Mouse (Mus musculus) layer of hippocampus, adult 2 months (tissue): ENCODE data around the gene 2210016F16Rik. TPM values are rescaled to one million over a fixed set of nuclear protein-coding genes. Genes with fewer than 3 reads are reported as not detected.
A peak's percentile ranks its signal among the peaks of the same experiment; 100 is the strongest.
"Not testable (repeated sequence)": the region's sequence is repeated elsewhere in the genome, so short reads cannot be mapped to it uniquely, and the experiment has no call there.

Source experiments
- DNase-seq, 2 experiments: peaks; one replicate each; pipeline ENCODE4 v3.0.0; 2022; ENCODE audit warnings: low spot score in 2 of 2
- H3K27ac ChIP-seq: fragments of 200-600 bp; 2 replicates; pipeline ENCODE4 v1.8.1; 2022
- H3K4me3 ChIP-seq: fragments of 200-600 bp; 2 replicates; pipeline ENCODE4 v1.8.1; 2022; ENCODE audit warnings: mild to moderate bottlenecking
- CTCF ChIP-seq: fragments of 200-600 bp; conservative IDR thresholded peaks from 2 replicates; pipeline ENCODE4 v1.8.1; 2022; ENCODE audit warnings: antibody characterized with exemption, mild to moderate bottlenecking, moderate library complexity
- long read RNA-seq, 2 experiments: library from polyadenylated mRNA; stranded (forward); transcript quantifications; one replicate each; pipeline ENCODE4 v2.0.0; 2021; ENCODE audit warnings: borderline mapping rate in 2 of 2
- total RNA-seq, 2 experiments: library from RNA; stranded (reverse); gene quantifications; 2 replicates each; pipeline ENCODE4 v1.2.3; 2021

Gene 2210016F16Rik
- total RNA-seq, result 1 to 10 TPM; 6.7 to 7.6 TPM
- long read RNA-seq, experiment 1, transcript 2210016F16Rik-201 (4 exons, 3,051 nt), result major isoform, 16 of 27 reads
- long read RNA-seq, experiment 1, partial matches to known transcripts, result 0 of 27 reads
- long read RNA-seq, experiment 1, other reads (novel, unspliced or antisense), result 11 of 27 reads
- long read RNA-seq, experiment 2, transcript 2210016F16Rik-201 (4 exons, 3,051 nt), result major isoform, 13 of 26 reads
- long read RNA-seq, experiment 2, partial matches to known transcripts, result 0 of 26 reads
- long read RNA-seq, experiment 2, other reads (novel, unspliced or antisense), result 13 of 26 reads

DNA sequence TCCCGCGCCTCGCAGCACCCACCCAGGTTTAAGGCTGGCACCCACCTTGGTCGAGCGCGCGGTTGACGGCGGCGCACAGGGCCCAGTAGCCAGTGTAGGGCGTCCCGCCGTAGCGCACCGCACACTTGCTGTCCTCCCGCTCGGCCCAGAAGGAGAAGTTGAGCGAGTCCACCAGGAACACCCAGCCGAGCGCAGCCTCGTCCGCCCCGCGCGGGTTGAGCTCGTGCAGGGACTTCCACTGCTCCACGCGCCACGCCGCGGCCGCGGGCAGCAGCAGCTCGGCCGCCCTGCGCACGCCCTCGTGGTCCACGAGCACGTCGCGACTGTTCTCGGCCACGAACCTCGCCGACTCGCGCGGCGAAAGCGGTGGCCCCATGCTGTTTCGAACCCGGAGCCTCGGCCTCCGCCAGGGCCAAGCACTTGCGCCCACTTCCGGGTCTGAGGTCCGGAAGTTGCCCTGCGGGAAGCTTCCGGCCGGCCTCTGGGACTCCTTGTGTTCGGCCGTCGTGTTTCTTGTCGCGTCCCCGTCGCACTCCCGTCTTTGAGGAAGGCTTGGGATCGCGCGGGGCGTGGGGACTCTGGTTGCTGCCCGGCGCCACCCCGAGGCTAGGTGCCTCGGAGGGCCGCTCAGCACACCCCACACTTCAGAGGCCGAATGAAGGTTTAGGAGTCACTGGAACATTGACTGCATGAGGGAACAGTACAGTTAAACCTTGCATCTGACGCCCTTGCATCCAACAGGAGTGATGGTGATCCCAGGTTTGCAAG, at the start of gene 2210016F16Rik:
Gene 2210016F16Rik, minus strand, starts transcription at position 447 of the 768 bp plus-strand sequence.
- peak within 1 kb of the TSS; percentile 67 for H3K4me3 ChIP-seq
- peak within 1 kb of the TSS; percentile 54 for H3K27ac ChIP-seq
- peak in 1 of 2 experiments; percentile 34 for DNase-seq
- peak; percentile 42 for TF ChIP-seq CTCF

DNA sequence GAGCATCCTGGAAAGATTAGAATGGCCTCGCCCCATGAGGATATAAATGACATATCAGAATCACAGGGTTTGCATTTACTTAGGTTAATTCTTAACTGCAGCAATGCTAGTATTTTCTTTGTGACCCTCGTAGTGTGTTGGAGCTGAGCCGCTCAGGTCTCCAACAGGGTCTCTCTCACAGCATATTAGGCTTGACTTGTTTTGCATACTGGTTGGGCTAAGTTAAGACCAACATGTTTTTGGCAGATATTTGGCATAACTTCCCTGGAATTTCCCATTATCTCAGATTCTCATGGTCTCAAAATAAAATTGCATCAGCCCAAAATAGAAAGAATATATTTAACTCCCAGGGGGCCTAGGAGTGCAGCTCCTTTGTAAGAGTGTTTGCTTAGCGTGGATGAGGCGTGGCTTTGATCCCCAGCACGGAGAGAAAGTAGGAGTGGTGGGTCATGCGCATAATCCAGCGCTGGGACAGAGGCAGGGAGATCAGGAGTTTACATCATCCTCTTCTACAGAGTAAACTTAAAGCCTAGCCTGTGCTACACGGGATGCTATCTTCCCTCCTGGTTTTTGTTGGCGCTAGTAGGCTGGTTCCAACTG, 38.1 kb upstream of the 2210016F16Rik start:
- no peak for DNase-seq
- TF ChIP-seq CTCF, result no peak
- no peak overlapping the region for H3K4me3 ChIP-seq
- no peak overlapping the region for H3K27ac ChIP-seq

DNA sequence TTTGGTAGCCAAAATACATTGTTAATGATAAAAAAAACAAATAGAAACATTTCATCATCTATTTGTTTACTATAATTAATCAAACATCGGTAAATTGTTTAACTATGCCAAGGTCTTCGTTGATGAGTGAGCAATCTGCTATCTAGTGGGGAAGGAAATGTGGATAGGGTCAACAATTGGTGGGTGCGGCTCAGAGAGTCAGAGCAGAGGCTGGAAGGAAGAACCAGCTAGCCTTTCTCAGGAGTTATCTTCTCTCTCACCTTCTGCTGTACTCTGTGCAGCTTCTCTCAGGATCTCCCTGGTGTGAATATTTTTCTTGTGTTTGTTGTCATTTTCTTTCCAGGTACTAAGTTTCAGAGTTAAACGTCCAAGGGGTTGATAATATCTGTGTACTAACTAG, 37.2 kb upstream of the 2210016F16Rik start:
- no peak overlapping the region for H3K4me3 ChIP-seq
- no peak for TF ChIP-seq CTCF
- no peak overlapping the region for H3K27ac ChIP-seq
- no peak for DNase-seq

DNA sequence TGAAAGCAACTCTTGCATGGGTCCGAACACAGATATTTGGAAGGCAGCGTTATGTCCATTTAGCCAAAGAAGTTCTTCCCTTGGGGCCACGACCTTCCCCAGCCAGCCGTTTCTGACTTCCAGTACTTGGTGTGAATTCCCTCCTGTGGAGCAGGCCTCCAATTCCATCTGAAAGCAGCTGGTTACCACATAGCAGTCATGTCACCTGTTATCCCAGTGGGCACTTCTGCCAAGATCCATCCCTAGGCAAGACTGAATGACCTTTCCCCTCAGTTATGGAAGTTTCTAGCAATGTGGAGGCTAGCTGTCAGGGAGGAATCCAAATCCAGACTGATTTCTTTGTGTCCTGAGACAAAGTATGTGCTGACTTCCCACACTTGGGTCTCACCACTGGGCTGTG, 36.0 kb upstream of the 2210016F16Rik start:
- TF ChIP-seq CTCF, result no peak
- Histone ChIP-seq H3K4me3 (no peak overlapping the region), H3K27ac (no peak overlapping the region)
- DNase-seq, result no peak

DNA sequence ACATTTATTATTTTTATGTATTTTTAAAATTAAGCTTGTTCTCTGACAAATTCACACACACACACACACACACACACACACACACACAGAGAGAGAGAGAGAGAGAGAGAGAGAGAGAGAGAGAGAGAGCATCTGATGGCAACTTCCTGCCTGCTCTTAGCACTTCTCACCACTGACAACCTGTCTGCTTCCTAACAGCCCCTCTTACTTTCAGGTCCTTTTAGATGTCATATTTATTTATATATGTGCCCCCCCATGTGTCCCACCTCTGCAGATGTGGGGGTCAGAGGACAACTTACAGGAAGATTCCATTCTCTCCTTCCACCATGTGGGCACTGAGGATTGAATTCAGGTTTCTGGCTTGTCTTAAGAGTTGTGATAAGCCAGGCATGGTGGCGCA, 34.2 kb upstream of the 2210016F16Rik start:
- TF ChIP-seq CTCF, result no peak
- DNase-seq, result no peak
- H3K4me3 ChIP-seq, result no peak overlapping the region
- no peak overlapping the region for H3K27ac ChIP-seq

DNA sequence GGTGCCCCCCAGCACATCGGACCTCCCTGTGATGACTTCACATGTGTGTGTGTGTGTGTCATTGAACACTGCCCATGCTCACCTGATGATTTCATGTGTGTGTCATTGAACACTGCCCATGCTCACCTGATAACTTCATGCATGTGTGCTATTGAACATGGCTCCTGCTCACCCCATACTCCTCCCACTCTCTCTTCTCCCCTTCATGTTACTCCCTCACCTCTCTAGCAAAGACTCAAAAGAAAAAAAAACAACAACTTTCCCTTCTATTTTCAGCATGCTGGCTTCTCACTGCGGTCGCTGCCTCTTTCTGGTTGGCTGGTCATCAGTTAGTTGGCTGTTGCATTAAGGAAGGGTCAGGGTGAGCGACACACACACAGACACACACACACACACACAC, 33.6 kb upstream of the 2210016F16Rik start:
- no peak for DNase-seq
- Histone ChIP-seq H3K4me3 (no peak overlapping the region), H3K27ac (no peak overlapping the region)
- no peak for TF ChIP-seq CTCF

DNA sequence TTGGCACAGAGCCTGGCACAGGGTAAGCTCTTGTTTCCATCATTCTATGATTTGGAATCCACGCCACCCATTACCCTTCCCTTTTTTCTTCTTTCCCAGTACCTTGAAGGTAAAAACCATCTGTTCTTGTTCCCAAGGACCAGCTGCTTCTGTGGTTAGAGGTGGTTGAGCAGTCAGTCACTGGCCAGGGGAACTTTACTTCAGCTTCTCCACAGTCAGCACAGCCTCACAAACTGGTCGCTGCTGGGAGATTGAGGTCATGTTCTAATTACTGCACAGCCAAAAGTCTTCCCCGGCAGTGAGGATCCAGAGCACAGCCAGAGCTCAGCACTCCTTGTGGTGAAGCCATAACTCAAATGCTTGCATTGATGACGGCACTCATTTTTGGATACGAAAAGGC, 30.8 kb upstream of the 2210016F16Rik start:
- no peak for DNase-seq
- TF ChIP-seq CTCF, result no peak
- H3K27ac ChIP-seq, result no peak overlapping the region
- H3K4me3 ChIP-seq, result no peak overlapping the region

DNA sequence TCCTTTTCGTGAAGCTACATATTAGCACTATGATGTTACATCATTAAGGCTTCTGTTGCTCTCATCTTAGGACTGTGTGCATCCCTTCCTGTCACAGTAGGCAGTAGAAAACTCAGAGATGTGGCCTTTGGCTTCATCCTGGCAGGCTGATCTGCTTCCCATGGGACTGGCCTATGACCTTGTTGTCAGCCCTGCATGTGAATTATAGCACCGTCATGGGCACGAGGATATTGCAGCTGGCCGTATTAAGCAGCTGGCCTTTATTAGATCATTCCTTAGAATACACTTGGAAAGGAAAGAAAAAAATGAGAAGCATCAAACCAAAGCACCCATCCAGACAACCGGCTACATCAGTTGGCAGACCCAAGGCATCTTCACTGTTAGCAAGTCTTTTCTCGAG, 30.3 kb upstream of the 2210016F16Rik start:
- no peak for TF ChIP-seq CTCF
- no peak overlapping the region for H3K27ac ChIP-seq
- no peak for DNase-seq
- no peak overlapping the region for H3K4me3 ChIP-seq

DNA sequence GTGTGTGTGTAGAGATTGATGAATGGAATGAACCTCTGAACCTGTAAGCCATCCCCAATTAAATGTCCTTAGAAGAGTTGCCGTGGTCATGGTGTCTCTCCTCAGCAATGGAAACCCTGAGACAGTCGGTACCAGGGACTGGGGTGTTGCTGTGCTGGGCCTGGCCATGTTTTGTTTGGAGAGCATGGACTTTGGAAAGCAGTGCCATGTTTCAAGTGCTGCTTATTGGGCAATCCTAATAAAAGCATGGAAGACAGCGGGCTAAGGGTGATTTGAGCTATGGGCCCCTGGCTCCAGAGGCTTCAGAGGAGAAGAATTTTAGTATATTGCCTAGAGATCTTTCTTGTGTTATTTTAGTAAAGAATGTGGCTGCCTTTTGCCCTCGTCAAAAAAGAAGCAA, 26.0 kb upstream of the 2210016F16Rik start:
- no peak for DNase-seq
- no peak overlapping the region for H3K27ac ChIP-seq
- H3K4me3 ChIP-seq, result no peak overlapping the region
- no peak for TF ChIP-seq CTCF

DNA sequence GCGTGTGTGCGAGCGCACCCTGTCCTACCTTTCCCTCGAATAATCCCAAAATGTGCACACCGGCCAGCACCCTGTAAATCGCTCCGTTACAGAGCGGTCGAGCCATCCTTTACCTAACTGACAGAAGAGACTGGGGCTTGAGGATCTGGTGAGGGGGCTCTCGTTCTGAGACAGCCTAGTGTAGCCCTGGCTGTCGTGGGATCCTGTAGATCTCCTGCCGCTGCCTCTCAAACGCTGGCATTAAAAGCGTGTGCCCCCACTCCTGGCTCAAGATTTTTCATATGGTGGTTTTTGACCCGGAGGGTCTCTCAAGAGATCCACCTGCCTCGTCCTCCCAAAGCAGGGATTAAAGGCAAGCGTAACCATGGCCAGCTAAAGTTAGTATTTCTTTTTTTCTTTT, 18.2 kb upstream of the 2210016F16Rik start, which contains the start of gene Hnrnpk:
Gene Hnrnpk, minus strand, starts transcription at position 101 of the 400 bp plus-strand sequence.
- Histone ChIP-seq H3K4me3 (peak within 1 kb of the TSS; percentile 93), H3K27ac (peak within 1 kb of the TSS; percentile 99)
- not testable (repeated sequence) for DNase-seq

DNA sequence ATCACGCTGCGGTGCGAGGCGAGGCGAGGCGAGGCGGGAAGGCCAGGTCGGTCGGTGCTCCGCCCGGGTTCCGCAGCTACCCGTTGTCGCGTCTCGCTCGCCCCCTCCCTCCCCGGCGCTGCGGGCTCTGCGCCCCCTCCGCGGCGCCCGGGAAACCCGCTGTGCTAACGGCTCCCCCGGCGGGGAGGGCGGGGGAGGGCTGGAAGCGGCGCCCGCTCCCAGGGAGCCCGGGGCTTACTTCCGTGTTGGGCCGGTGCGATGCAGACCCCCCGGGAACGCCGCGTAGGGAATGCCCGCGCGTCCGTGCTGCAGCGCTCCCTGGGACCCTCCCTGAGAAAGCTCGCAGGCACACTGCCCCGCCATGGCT, 17.7 kb upstream of the 2210016F16Rik start:
- DNase-seq, result no peak
- Histone ChIP-seq H3K27ac (peak overlapping the region; percentile 99), H3K4me3 (peak overlapping the region; percentile 93)
- TF ChIP-seq CTCF, result no peak

DNA sequence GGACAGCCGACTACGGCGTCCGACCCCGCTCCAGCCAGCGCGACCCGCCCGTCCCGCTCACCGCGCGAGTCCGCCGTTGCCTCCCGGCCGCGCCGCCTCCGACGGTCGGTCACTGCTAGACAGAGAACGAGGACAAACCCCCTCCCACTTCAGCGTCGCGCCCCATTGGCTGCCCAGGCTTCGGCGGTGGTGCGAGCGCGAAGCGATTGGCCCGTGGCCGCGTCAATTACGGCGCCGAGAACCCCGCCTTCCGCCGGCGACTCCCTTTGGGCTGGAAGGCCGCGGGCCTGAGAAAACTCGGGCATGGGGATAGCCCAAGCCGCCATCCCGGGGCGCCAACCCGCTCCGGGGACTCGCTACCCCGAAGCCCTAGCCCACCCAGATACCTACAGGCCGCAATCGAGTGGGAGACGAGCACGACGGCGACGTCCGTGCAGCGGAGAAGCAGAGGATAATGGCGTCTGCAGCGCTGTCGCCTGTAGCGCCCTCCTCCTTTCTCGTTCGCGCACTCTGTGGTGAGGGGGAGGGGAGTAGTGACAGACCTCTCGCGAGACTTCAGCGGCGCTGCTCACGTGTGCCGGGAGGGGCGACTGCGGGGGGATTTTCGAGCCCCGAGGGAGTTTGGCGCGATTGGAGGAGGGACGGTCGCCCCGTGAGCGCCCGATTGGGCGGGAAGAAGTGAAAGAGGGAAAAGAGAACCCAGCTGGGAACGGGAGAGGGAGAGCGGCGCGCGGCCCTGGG, 17.1 kb upstream of the 2210016F16Rik start, which contains the start of gene Rmi1:
Gene Rmi1, plus strand, starts transcription at position 246 of the 741 bp plus-strand sequence.
- peak; percentile 97 to 99 for DNase-seq

More for the DNA sequence above, 17.1 kb upstream of the 2210016F16Rik start, which contains the start of gene Rmi1:
- peak within 1 kb of the TSS; percentile 99 for H3K27ac ChIP-seq
- H3K4me3 ChIP-seq, result peak within 1 kb of the TSS; percentile 93
- TF ChIP-seq CTCF, result no peak
